Mouse (Mus musculus) forebrain, embryonic 13.5 days (tissue): Measurements from ENCODE around the gene Twf2. TPM values are rescaled to one million over a fixed set of nuclear protein-coding genes. Genes with fewer than 3 reads are reported as not detected.

Experiments used
- ATAC-seq: fragments of 200-750 bp; cut with Nextera tagmentation; 2 replicates; pipeline ENCODE4 v1.8.0; 2017
- H3K27ac ChIP-seq: fragments of 300-500 bp; sonication (generic); 2 replicates; pipeline ENCODE4 v1.5.1; 2015; ENCODE audit warnings: inconsistent platforms, mild to moderate bottlenecking, moderate library complexity
- H3K27me3 ChIP-seq: fragments of 300-500 bp; sonication (generic); 2 replicates; pipeline ENCODE4 v1.6.1; 2015; ENCODE audit warnings: mild to moderate bottlenecking, inconsistent platforms
- H3K36me3 ChIP-seq: fragments of 300-500 bp; sonication (generic); 2 replicates; pipeline ENCODE4 v1.6.1; 2015; ENCODE audit warnings: mild to moderate bottlenecking, inconsistent platforms; ENCODE audit not compliant: poor library complexity, severe bottlenecking
- H3K4me1 ChIP-seq: fragments of 300-500 bp; sonication (generic); 2 replicates; pipeline ENCODE4 v1.6.1; 2015; ENCODE audit warnings: inconsistent platforms
- H3K4me2 ChIP-seq: fragments of 300-500 bp; sonication (generic); 2 replicates; pipeline ENCODE4 v1.6.1; 2015; ENCODE audit warnings: inconsistent platforms, mild to moderate bottlenecking, moderate library complexity
- H3K4me3 ChIP-seq: fragments of 300-500 bp; sonication (generic); 2 replicates; pipeline ENCODE4 v1.5.1; 2015; ENCODE audit warnings: mild to moderate bottlenecking, inconsistent platforms
- H3K9ac ChIP-seq: fragments of 300-500 bp; sonication (generic); 2 replicates; pipeline ENCODE4 v1.6.1; 2015; ENCODE audit warnings: mild to moderate bottlenecking, inconsistent platforms
- H3K9me3 ChIP-seq: fragments of 300-500 bp; sonication (generic); replicated peaks from 2 replicates; pipeline ENCODE4 v1.6.1; 2016; ENCODE audit warnings: inconsistent platforms
- WGBS: fragments of 180-500 bp; shearing (Covaris S2); methylation state at CpG from one replicate; pipeline ENCODE4 v1.1.7; 2015; 5-methylcytosine and 5-hydroxymethylcytosine counted together
- microRNA counts: library from miRNA; unstranded; fragments of <30 nt; microRNA quantifications from one replicate; lab custom pipeline; 2016
- microRNA-seq: library from miRNA; unstranded; fragments of <30 nt; microRNA quantifications from one replicate; pipeline ENCODE4, GENCODE M21; 2016
- polyA plus RNA-seq: library from polyadenylated mRNA; unstranded; fragments of >200 nt; fragmentation: Nextera tagmentation; extraction: Ambion mirVana; gene quantifications from 2 replicates; pipeline ENCODE4 v1.2.1, GENCODE M21; 2015

Gene Twf2
- polyA plus RNA-seq, 1 experiment from 2014 or later = 48.0 TPM

- H3K27ac ChIP-seq = no peak overlapping the region
- 95% methylated on average over 4 of the region's 4 CpGs for WGBS
- no peaks in the 10 kb centered on the region for H3K9me3 ChIP-seq
- H3K27me3 ChIP-seq = no peaks in the 10 kb centered on the region
- H3K4me3 ChIP-seq = no peak overlapping the region
- H3K4me2 ChIP-seq = no peak overlapping the region
- no peaks in the 10 kb centered on the region for H3K4me1 ChIP-seq
- H3K9ac ChIP-seq = no peak overlapping the region
- no peaks in the 10 kb centered on the region for H3K36me3 ChIP-seq
- ATAC-seq = no peak
These were observed 55.5 kb downstream of the Twf2 start for GRCm38 (mm10) chr9:106258412-106258811.

- no peak overlapping the region for H3K9ac ChIP-seq
- no peaks in the 10 kb centered on the region for H3K27me3 ChIP-seq
- H3K4me2 ChIP-seq = no peak overlapping the region
- H3K4me3 ChIP-seq = no peak overlapping the region
- H3K27ac ChIP-seq = no peak overlapping the region
- 66% methylated on average over 5 of the region's 5 CpGs for WGBS
- no peaks in the 10 kb centered on the region for H3K9me3 ChIP-seq
- ATAC-seq = no peak
- H3K4me1 ChIP-seq = no peaks in the 10 kb centered on the region
- no peaks in the 10 kb centered on the region for H3K36me3 ChIP-seq
These were observed 56.1 kb downstream of the Twf2 start for GRCm38 (mm10) chr9:106258990-106259389.

GRCm38 (mm10) chr9:106261058-106261457, 58.1 kb downstream of the Twf2 start:
- 91% methylated on average over 6 of the region's 6 CpGs for whole genome bisulfite sequencing
- Histone ChIP-seq H3K27me3 (no peaks in the 10 kb centered on the region), H3K9ac (no peak overlapping the region), H3K4me2 (no peak overlapping the region), H3K27ac (no peak overlapping the region), H3K4me3 (no peak overlapping the region), H3K9me3 (no peaks in the 10 kb centered on the region), H3K36me3 (no peaks in the 10 kb centered on the region), H3K4me1 (no peaks in the 10 kb centered on the region)
- no peak for ATAC-seq

- H3K36me3 ChIP-seq = no peaks in the 10 kb centered on the region
- 79% methylated on average over 3 of the region's 3 CpGs for WGBS
- no peaks in the 10 kb centered on the region for H3K4me1 ChIP-seq
- H3K9ac ChIP-seq = no peak overlapping the region
- no peaks in the 10 kb centered on the region for H3K9me3 ChIP-seq
- no peak overlapping the region for H3K4me2 ChIP-seq
- H3K4me3 ChIP-seq = no peak overlapping the region
- no peak for ATAC-seq
- H3K27me3 ChIP-seq = no peaks in the 10 kb centered on the region
- no peak overlapping the region for H3K27ac ChIP-seq
These were observed 58.6 kb downstream of the Twf2 start for GRCm38 (mm10) chr9:106261491-106261890.

GRCm38 (mm10) chr9:106262075-106262474, 59.2 kb downstream of the Twf2 start:
- WGBS = 83% methylated on average over 3 of the region's 3 CpGs
- H3K36me3 ChIP-seq = no peaks in the 10 kb centered on the region
- H3K9ac ChIP-seq = no peak overlapping the region
- H3K4me3 ChIP-seq = no peak overlapping the region
- H3K27me3 ChIP-seq = no peaks in the 10 kb centered on the region
- H3K4me1 ChIP-seq = no peaks in the 10 kb centered on the region; the same call in 1 of the 2 replicates
- H3K27ac ChIP-seq = no peak overlapping the region
- H3K4me2 ChIP-seq = no peak overlapping the region
- ATAC-seq = no peak
- H3K9me3 ChIP-seq = no peaks in the 10 kb centered on the region

GRCm38 (mm10) chr9:106263381-106263924, 60.5 kb downstream of the Twf2 start:
- ATAC-seq = no peak
- no peak overlapping the region for H3K4me2 ChIP-seq
- H3K9me3 ChIP-seq = no peaks in the 10 kb centered on the region
- H3K4me1 ChIP-seq = no peaks in the 10 kb centered on the region; the same call in 1 of the 2 replicates
- WGBS = 80% methylated on average over 9 of the region's 9 CpGs
- H3K4me3 ChIP-seq = no peak overlapping the region
- H3K9ac ChIP-seq = no peak overlapping the region
- H3K27me3 ChIP-seq = no peaks in the 10 kb centered on the region
- H3K27ac ChIP-seq = no peak overlapping the region
- H3K36me3 ChIP-seq = no peaks in the 10 kb centered on the region

MicroRNA genes within 50 kb of the gene (microRNA counts, 519-probe panel; counts per million panel counts)
- 6,328 counts per million, percentile 98 among the panel's probes with 10 or more counts for microRNA mmu-let-7g (lab: Ali Mortazavi, UCI)

Small RNAs within 50 kb of the gene (microRNA-seq; reads per million reads assigned to microRNA genes)
- gene Mir135a-1 (332 reads per million, percentile 66 among the genes with 10 or more reads in this experiment), gene Mirlet7g (63,893 reads per million, percentile 100 among the genes with 10 or more reads in this experiment)

Other genes starting within 250 kb of the Twf2 start
- 0.06 and 0.08 TPM in 2 replicates for gene Col6a5, start 242.5 kb upstream of the Twf2 start, polyA plus RNA-seq
- gene Col6a4, start 106.3 kb upstream of the Twf2 start, polyA plus RNA-seq = 0.49 and 0.50 TPM in 2 replicates
- 6.4 and 7.9 TPM in 2 replicates for gene Glyctk, start 45.0 kb upstream of the Twf2 start, polyA plus RNA-seq
- 33.8 and 40.1 TPM in 2 replicates for gene Wdr82, start 32.2 kb upstream of the Twf2 start, polyA plus RNA-seq
- gene Ppm1m, start 3.4 kb upstream of the Twf2 start, polyA plus RNA-seq = 19.5 and 20.1 TPM in 2 replicates
- gene Tlr9, start 19.5 kb downstream of the Twf2 start, polyA plus RNA-seq = not detected in 2 replicates
- gene Alas1, start 45.5 kb downstream of the Twf2 start, polyA plus RNA-seq = 86.8 and 87.7 TPM in 2 replicates
- gene Poc1a, start 78.0 kb downstream of the Twf2 start, polyA plus RNA-seq = 17.7 and 21.6 TPM in 2 replicates
- 7.1 and 8.7 TPM in 2 replicates for gene Dusp7, start 165.5 kb downstream of the Twf2 start, polyA plus RNA-seq
- 793 and 845 TPM in 2 replicates for gene Rpl29, start 226.3 kb downstream of the Twf2 start, polyA plus RNA-seq
- gene Acy1, start 235.2 kb downstream of the Twf2 start, polyA plus RNA-seq = 35.8 and 42.2 TPM in 2 replicates
- gene Abhd14b, start 244.4 kb downstream of the Twf2 start, polyA plus RNA-seq = 3.0 and 4.3 TPM in 2 replicates
- 40.5 and 50.9 TPM in 2 replicates for gene Abhd14a, start 244.6 kb downstream of the Twf2 start, polyA plus RNA-seq